In the genomic region with DNA sequence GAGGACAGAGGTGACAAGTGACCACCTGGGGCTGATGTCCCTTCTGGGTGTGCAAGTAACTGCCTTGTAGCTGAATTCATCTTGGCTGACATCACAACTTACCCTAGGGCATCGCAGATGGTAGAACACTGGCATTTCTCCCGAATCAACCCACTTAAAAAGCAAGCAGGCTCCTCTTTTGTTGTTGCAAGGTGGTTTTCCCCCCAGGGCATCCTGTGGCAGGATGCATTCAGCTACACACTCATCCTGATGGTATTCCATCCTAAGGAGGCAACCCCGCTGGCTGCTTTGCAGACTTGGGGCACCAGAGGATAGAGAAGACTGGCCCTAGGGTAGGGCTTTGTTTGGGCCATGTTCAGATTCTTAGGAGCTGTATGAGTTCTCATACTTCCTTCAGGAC, we compare ENCODE assay signal across 28 mouse cellular contexts.
A peak's percentile ranks its signal among the peaks of the same experiment; 100 is the strongest.
DNase-seq lines count a peak whose midpoint lies in the region; ATAC-seq lines count a peak whose summit lies in the region.
"Had no signal": no experiment of that assay in that cellular context is flagged by ENCODE, and none has a peak within 500 bp of the region (broad histone marks: within the 10 kb centered on the region; RNA-seq: fewer than 3 reads in every experiment).

No protein-coding gene starts in this region.

- H3K9ac ChIP-seq in embryonic facial prominence, embryonic 14.5 days (ENCODE audit: low read depth, low read length): no peak overlapping the region
- H3K9ac ChIP-seq: embryonic facial prominence, embryonic 12.5 days; embryonic facial prominence, embryonic 15.5 days; forebrain, embryonic 13.5 days; forebrain, embryonic 15.5 days; forebrain, postnatal 0 days had no signal

- H3K27ac ChIP-seq in embryonic facial prominence, embryonic 14.5 days (replicated peaks; ENCODE audit: low read depth, low read length): no peak overlapping the region
- H3K27ac ChIP-seq in embryonic facial prominence, embryonic 10.5 days (replicated peaks): no peak overlapping the region
- H3K27ac ChIP-seq: embryonic facial prominence, embryonic 12.5 days; embryonic facial prominence, embryonic 15.5 days; forebrain, embryonic 10.5 days; forebrain, embryonic 13.5 days; forebrain, embryonic 15.5 days had no signal

- no peaks in the 10 kb centered on the region for H3K27me3 ChIP-seq in embryonic facial prominence, embryonic 14.5 days (replicated peaks; ENCODE audit: control insufficient read depth, insufficient read depth, low read length)
- H3K27me3 ChIP-seq in embryonic facial prominence, embryonic 10.5 days (replicated peaks; ENCODE audit: low read depth, poor library complexity, severe bottlenecking): no peaks in the 10 kb centered on the region
- H3K27me3 ChIP-seq: CH12.LX; embryonic facial prominence, embryonic 12.5 days; embryonic facial prominence, embryonic 15.5 days; forebrain, embryonic 13.5 days; forebrain, embryonic 15.5 days had no signal

- no peak overlapping the region for H3K4me2 ChIP-seq in embryonic facial prominence, embryonic 14.5 days (ENCODE audit: low read depth, low read length)
- H3K4me2 ChIP-seq: embryonic facial prominence, embryonic 12.5 days; embryonic facial prominence, embryonic 15.5 days; forebrain, embryonic 13.5 days; forebrain, embryonic 15.5 days had no signal

- peak; percentile 2 for DNase-seq in embryonic facial prominence, embryonic 14.5 days (ENCODE audit: low spot score)
- no peak for DNase-seq in embryonic facial prominence, embryonic 10.5 days (ENCODE audit: low spot score)
- peak; percentile 11 for DNase-seq in 3134 (ENCODE audit: extremely low read depth, insufficient read length, low spot score)
- DNase-seq in Muller cell, postnatal 12 days (ENCODE audit: inconsistent ontology term): peak; percentile 70
- DNase-seq in ZHBTc4 (ENCODE audit: low read depth, low spot score): peak; percentile 3
- DNase-seq in frontal cortex, postnatal 14 days (ENCODE audit: low spot score in 2 of 2): no peak
- no peak for DNase-seq in cerebellum, adult 9-11 months
- DNase-seq: adrenal gland, adult 2 months; adrenal gland, postnatal 10 days; adrenal gland, postnatal 25 days; B cell, adult 2 months; cerebellum, adult 11-12 months; cerebellum, adult 2 months; cerebellum, adult 9-10 months; cerebellum, postnatal 14 days; cerebellum, postnatal 36 days; embryo, embryonic 11 days; forebrain, postnatal 0 days had no signal

- H3K9me3 ChIP-seq in embryonic facial prominence, embryonic 14.5 days (ENCODE audit: control insufficient read depth, low read length): no peaks in the 10 kb centered on the region
- H3K9me3 ChIP-seq in embryonic facial prominence, embryonic 10.5 days: no peaks in the 10 kb centered on the region
- H3K9me3 ChIP-seq: embryonic facial prominence, embryonic 12.5 days; embryonic facial prominence, embryonic 15.5 days; forebrain, embryonic 10.5 days; forebrain, embryonic 13.5 days; forebrain, embryonic 15.5 days; G1E had no signal

- H3K4me3 ChIP-seq in embryonic facial prominence, embryonic 14.5 days (ENCODE audit: low read depth, low read length): no peak overlapping the region
- no peak overlapping the region for H3K4me3 ChIP-seq in embryonic facial prominence, embryonic 10.5 days
- H3K4me3 ChIP-seq: embryonic facial prominence, embryonic 12.5 days; embryonic facial prominence, embryonic 15.5 days; erythroblast, embryonic 14.5 days; forebrain, embryonic 10.5 days; forebrain, embryonic 13.5 days; forebrain, embryonic 15.5 days had no signal

- no peaks in the 10 kb centered on the region for H3K36me3 ChIP-seq in embryonic facial prominence, embryonic 14.5 days (ENCODE audit: control insufficient read depth, insufficient read depth, low read length)
- no peaks in the 10 kb centered on the region for H3K36me3 ChIP-seq in embryonic facial prominence, embryonic 10.5 days (replicated peaks)
- H3K36me3 ChIP-seq: embryonic facial prominence, embryonic 12.5 days; embryonic facial prominence, embryonic 15.5 days; forebrain, embryonic 10.5 days; forebrain, embryonic 15.5 days; G1E had no signal

- no peak for ATAC-seq in embryonic facial prominence, embryonic 14.5 days (ENCODE audit: low read depth)
- ATAC-seq in megakaryocyte, adult 5-6 weeks (ENCODE audit: poor library complexity, severe bottlenecking): no peak
- ATAC-seq: CD4-positive, CD25-positive, alpha-beta regulatory T cell, adult 4 months; forebrain, embryonic 13.5 days; forebrain, embryonic 15.5 days; forebrain, postnatal 0 days had no signal

- H3K4me1 ChIP-seq in embryonic facial prominence, embryonic 14.5 days (ENCODE audit: control insufficient read depth, insufficient read depth, low read length): no peaks in the 10 kb centered on the region
- H3K4me1 ChIP-seq in embryonic facial prominence, embryonic 10.5 days: peaks cover 13% of the 10 kb centered on the region
- H3K4me1 ChIP-seq: embryonic facial prominence, embryonic 12.5 days; embryonic facial prominence, embryonic 15.5 days; forebrain, embryonic 13.5 days; forebrain, embryonic 15.5 days had no signal

- WGBS in embryonic facial prominence, embryonic 14.5 days: 78% methylated on average over 3 of the region's 3 CpGs
- 78% methylated on average over 3 of the region's 3 CpGs for WGBS in embryonic facial prominence, embryonic 10.5 days

Comparison
In these comparisons a context has a peak if more than half of its experiments do, and no peak if none do; other contexts are left out.
1. DNase-seq: peak in embryonic facial prominence, embryonic 14.5 days (single experiment), 3134 (single experiment), Muller cell, postnatal 12 days (single experiment) and ZHBTc4 (single experiment); none in embryonic facial prominence, embryonic 10.5 days (single experiment), frontal cortex, postnatal 14 days (0 of 2) and cerebellum, adult 9-11 months (single experiment).